Mouse (Mus musculus) midbrain, embryonic 13.5 days (tissue): ENCODE results near the gene Coq5. TPM values are rescaled to one million over a fixed set of nuclear protein-coding genes. Genes with fewer than 3 reads are reported as not detected.

Experiments
- ATAC-seq: fragments of 200-750 bp; cut with Nextera tagmentation; 2 replicates; pipeline ENCODE4 v1.8.0; 2017; ENCODE audit warnings: mild to moderate bottlenecking, moderate TSS enrichment, moderate library complexity
- H3K27ac ChIP-seq: fragments of 300-500 bp; sonication (generic); 2 replicates; pipeline ENCODE4 v1.5.1; 2015; ENCODE audit warnings: inconsistent platforms, mild to moderate bottlenecking, moderate library complexity
- H3K27me3 ChIP-seq: fragments of 300-500 bp; sonication (generic); 2 replicates; pipeline ENCODE4 v1.6.1; 2015; ENCODE audit warnings: mild to moderate bottlenecking, inconsistent platforms
- H3K36me3 ChIP-seq: fragments of 300-500 bp; sonication (generic); 2 replicates; pipeline ENCODE4 v1.6.1; 2015; ENCODE audit warnings: mild to moderate bottlenecking, inconsistent platforms
- H3K4me1 ChIP-seq: fragments of 300-500 bp; sonication (generic); replicated peaks from 2 replicates; pipeline ENCODE4 v1.6.1; 2015; ENCODE audit warnings: inconsistent platforms
- H3K4me2 ChIP-seq: fragments of 300-500 bp; sonication (generic); replicated peaks from 2 replicates; pipeline ENCODE4 v1.6.1; 2015; ENCODE audit warnings: moderate library complexity, mild to moderate bottlenecking, inconsistent platforms
- H3K4me3 ChIP-seq: fragments of 300-500 bp; sonication (generic); replicated peaks from 2 replicates; pipeline ENCODE4 v1.5.1; 2015; ENCODE audit warnings: mild to moderate bottlenecking, inconsistent platforms
- H3K9ac ChIP-seq: fragments of 300-500 bp; sonication (generic); replicated peaks from 2 replicates; pipeline ENCODE4 v1.6.1; 2015; ENCODE audit warnings: mild to moderate bottlenecking, inconsistent platforms
- H3K9me3 ChIP-seq: fragments of 300-500 bp; sonication (generic); 2 replicates; pipeline ENCODE4 v1.6.1; 2016; ENCODE audit warnings: mild to moderate bottlenecking, inconsistent platforms
- WGBS: fragments of 180-500 bp; shearing (Covaris S2); methylation state at CpG from one replicate; pipeline ENCODE4 v1.1.7; 2015; 5-methylcytosine and 5-hydroxymethylcytosine counted together
- polyA plus RNA-seq: library from polyadenylated mRNA; unstranded; fragments of >200 nt; fragmentation: Nextera tagmentation; extraction: Ambion mirVana; gene quantifications from 2 replicates; pipeline ENCODE4 v1.2.1, GENCODE M21; 2015

Coq5 gene
- polyA plus RNA-seq, 1 experiment from 2014 or later: 56.8 TPM

GRCm38 (mm10) chr5:115240191-115240590 lies 39.3 kb upstream of the Coq5 start:
- Histone ChIP-seq H3K27me3 (peaks cover 12% of the 10 kb centered on the region), H3K4me3 (no peak overlapping the region), H3K9ac (no peak overlapping the region), H3K4me1 (peaks cover 19% of the 10 kb centered on the region), H3K27ac (no peak overlapping the region), H3K9me3 (no peaks in the 10 kb centered on the region), H3K36me3 (peaks cover 56% of the 10 kb centered on the region), H3K4me2 (no peak overlapping the region)
- 92% methylated on average over 11 of the region's 11 CpGs for WGBS
- no peak for ATAC-seq

GRCm38 (mm10) chr5:115255472-115255871 lies 24.0 kb upstream of the Coq5 start:
- no peak for ATAC-seq
- no peak overlapping the region for H3K27ac ChIP-seq
- no peak overlapping the region for H3K4me2 ChIP-seq
- H3K27me3 ChIP-seq: no peaks in the 10 kb centered on the region
- no peak overlapping the region for H3K9ac ChIP-seq
- H3K36me3 ChIP-seq: peaks cover 70% of the 10 kb centered on the region
- WGBS: 90% methylated on average over 1 of the region's 1 CpGs
- no peaks in the 10 kb centered on the region for H3K9me3 ChIP-seq
- no peak overlapping the region for H3K4me3 ChIP-seq
- H3K4me1 ChIP-seq: no peaks in the 10 kb centered on the region

- no peak overlapping the region for H3K9ac ChIP-seq
- WGBS: 94% methylated on average over 10 of the region's 10 CpGs
- no peak for ATAC-seq
- no peaks in the 10 kb centered on the region for H3K4me1 ChIP-seq
- no peak overlapping the region for H3K4me2 ChIP-seq
- H3K4me3 ChIP-seq: no peak overlapping the region
- H3K9me3 ChIP-seq: no peaks in the 10 kb centered on the region
- H3K36me3 ChIP-seq: peaks cover 59% of the 10 kb centered on the region
- no peak overlapping the region for H3K27ac ChIP-seq
- H3K27me3 ChIP-seq: no peaks in the 10 kb centered on the region
Observed at GRCm38 (mm10) chr5:115256909-115257546, 22.4 kb upstream of the Coq5 start.

- peaks cover 61% of the 10 kb centered on the region for H3K36me3 ChIP-seq
- peaks cover 9% of the 10 kb centered on the region; the same call in 1 of the 2 replicates for H3K4me1 ChIP-seq
- no peak overlapping the region for H3K9ac ChIP-seq
- no peaks in the 10 kb centered on the region for H3K27me3 ChIP-seq
- H3K4me2 ChIP-seq: no peak overlapping the region
- no peak for ATAC-seq
- WGBS: 94% methylated on average over 6 of the region's 6 CpGs
- no peak overlapping the region for H3K4me3 ChIP-seq
- H3K9me3 ChIP-seq: no peaks in the 10 kb centered on the region
- no peak overlapping the region for H3K27ac ChIP-seq
Observed at GRCm38 (mm10) chr5:115260356-115260755, 19.1 kb upstream of the Coq5 start.

GRCm38 (mm10) chr5:115261141-115261540 lies 18.3 kb upstream of the Coq5 start:
- Histone ChIP-seq H3K36me3 (peaks cover 56% of the 10 kb centered on the region), H3K4me2 (no peak overlapping the region), H3K9ac (no peak overlapping the region), H3K9me3 (no peaks in the 10 kb centered on the region), H3K4me3 (no peak overlapping the region), H3K27me3 (no peaks in the 10 kb centered on the region), H3K27ac (no peak overlapping the region), H3K4me1 (peaks cover 14% of the 10 kb centered on the region)
- WGBS: 91% methylated on average over 8 of the region's 8 CpGs
- no peak for ATAC-seq

- no peaks in the 10 kb centered on the region for H3K9me3 ChIP-seq
- no peak overlapping the region for H3K27ac ChIP-seq
- 97% methylated on average over 1 of the region's 1 CpGs for WGBS
- H3K36me3 ChIP-seq: peaks cover 53% of the 10 kb centered on the region
- no peaks in the 10 kb centered on the region for H3K27me3 ChIP-seq
- no peak for ATAC-seq
- peaks cover 16% of the 10 kb centered on the region for H3K4me1 ChIP-seq
- no peak overlapping the region for H3K4me3 ChIP-seq
- no peak overlapping the region for H3K9ac ChIP-seq
- no peak overlapping the region for H3K4me2 ChIP-seq
Observed at GRCm38 (mm10) chr5:115261880-115262279, 17.6 kb upstream of the Coq5 start.

GRCm38 (mm10) chr5:115262502-115263291 lies 16.8 kb upstream of the Coq5 start:
- ATAC-seq: 0 out of 2 replicates have a peak, but pooled peaks have one; percentile 24
- 81% methylated on average over 14 of the region's 14 CpGs for WGBS
- Histone ChIP-seq H3K27me3 (no peaks in the 10 kb centered on the region), H3K9me3 (no peaks in the 10 kb centered on the region), H3K27ac (no peak overlapping the region), H3K9ac (no peak overlapping the region), H3K36me3 (peaks cover 45% of the 10 kb centered on the region), H3K4me2 (no peak overlapping the region), H3K4me1 (peaks cover 23% of the 10 kb centered on the region), H3K4me3 (no peak overlapping the region)

- H3K4me2 ChIP-seq: no peak overlapping the region
- H3K36me3 ChIP-seq: peaks cover 25% of the 10 kb centered on the region
- peaks cover 55% of the 10 kb centered on the region for H3K4me1 ChIP-seq
- no peaks in the 10 kb centered on the region for H3K27me3 ChIP-seq
- 94% methylated on average over 5 of the region's 5 CpGs for WGBS
- no peak overlapping the region for H3K4me3 ChIP-seq
- no peak for ATAC-seq
- no peak overlapping the region for H3K9ac ChIP-seq
- H3K9me3 ChIP-seq: no peaks in the 10 kb centered on the region
- no peak overlapping the region for H3K27ac ChIP-seq
Observed at GRCm38 (mm10) chr5:115266340-115266739, 13.1 kb upstream of the Coq5 start.

- Histone ChIP-seq H3K4me1 (peaks cover 58% of the 10 kb centered on the region), H3K4me3 (no peak overlapping the region), H3K27me3 (no peaks in the 10 kb centered on the region), H3K27ac (no peak overlapping the region), H3K9ac (no peak overlapping the region), H3K4me2 (no peak overlapping the region), H3K36me3 (peaks cover 25% of the 10 kb centered on the region), H3K9me3 (no peaks in the 10 kb centered on the region)
- WGBS: 84% methylated on average over 8 of the region's 8 CpGs
- no peak for ATAC-seq
Observed at GRCm38 (mm10) chr5:115266787-115267468, 12.5 kb upstream of the Coq5 start.

GRCm38 (mm10) chr5:115267469-115268045 lies 11.9 kb upstream of the Coq5 start:
- no peak overlapping the region for H3K4me2 ChIP-seq
- no peaks in the 10 kb centered on the region for H3K9me3 ChIP-seq
- H3K9ac ChIP-seq: no peak overlapping the region
- H3K36me3 ChIP-seq: peaks cover 23% of the 10 kb centered on the region
- no peak for ATAC-seq
- no peaks in the 10 kb centered on the region for H3K27me3 ChIP-seq
- H3K27ac ChIP-seq: no peak overlapping the region
- peaks cover 57% of the 10 kb centered on the region for H3K4me1 ChIP-seq
- H3K4me3 ChIP-seq: no peak overlapping the region
- 77% methylated on average over 3 of the region's 3 CpGs for WGBS

- H3K4me3 ChIP-seq: no peak overlapping the region
- H3K4me1 ChIP-seq: peaks cover 54% of the 10 kb centered on the region
- no peaks in the 10 kb centered on the region for H3K27me3 ChIP-seq
- H3K27ac ChIP-seq: no peak overlapping the region
- no peak for ATAC-seq
- no peak overlapping the region for H3K9ac ChIP-seq
- no peak overlapping the region for H3K4me2 ChIP-seq
- 72% methylated on average over 3 of the region's 3 CpGs for WGBS
- H3K36me3 ChIP-seq: peaks cover 17% of the 10 kb centered on the region
- H3K9me3 ChIP-seq: no peaks in the 10 kb centered on the region
Observed at GRCm38 (mm10) chr5:115268266-115268665, 11.2 kb upstream of the Coq5 start.

GRCm38 (mm10) chr5:115269969-115270368 lies 9.5 kb upstream of the Coq5 start:
- Histone ChIP-seq H3K4me2 (peak overlapping the region; percentile 90), H3K36me3 (peaks cover 17% of the 10 kb centered on the region), H3K4me1 (peaks cover 58% of the 10 kb centered on the region), H3K27me3 (no peaks in the 10 kb centered on the region), H3K9ac (0 out of 2 replicates have a peak overlapping the region, but pooled peaks have one; percentile 26), H3K9me3 (no peaks in the 10 kb centered on the region), H3K4me3 (peak overlapping the region; percentile 98; the same call in 1 of the 2 replicates), H3K27ac (no peak overlapping the region)
- 100% methylated on average over 1 of the region's 1 CpGs for WGBS
- no peak for ATAC-seq
